Mouse (Mus musculus) intestine, embryonic 16.5 days (tissue): ENCODE measurements at regions not wholly inside any gene's neighbourhood (a gene's known extent, or its start where the extent isn't known, plus 50 kb on each side); places are given as distances from the start of the nearest gene placed in this dataset.

ENCODE experiments used
- ATAC-seq: fragments of 200-750 bp; cut with Nextera tagmentation; 2 replicates; pipeline ENCODE4 v1.8.0; 2017; ENCODE audit warnings: moderate TSS enrichment, moderate library complexity
- H3K27ac ChIP-seq: fragments of 300-500 bp; sonication (generic); 2 replicates; pipeline ENCODE4 v1.5.1; 2014; ENCODE audit warnings: mild to moderate bottlenecking, low read length
- H3K27me3 ChIP-seq: fragments of 300-500 bp; sonication (generic); replicated peaks from 2 replicates; pipeline ENCODE4 v1.6.1; 2014; ENCODE audit warnings: low read length, control low read depth, mixed read lengths; ENCODE audit not compliant: control insufficient read depth, insufficient read depth
- H3K36me3 ChIP-seq: fragments of 300-500 bp; sonication (generic); 2 replicates; pipeline ENCODE4 v1.6.1; 2014; ENCODE audit warnings: low read length, control low read depth; ENCODE audit not compliant: control insufficient read depth, insufficient read depth
- H3K4me1 ChIP-seq: fragments of 300-500 bp; sonication (generic); 2 replicates; pipeline ENCODE4 v1.6.1; 2014; ENCODE audit warnings: low read length, control low read depth, mixed read lengths; ENCODE audit not compliant: control insufficient read depth, insufficient read depth
- H3K4me2 ChIP-seq: fragments of 300-500 bp; sonication (generic); 2 replicates; pipeline ENCODE4 v1.6.1; 2014; ENCODE audit warnings: low read depth, low read length, control low read depth
- H3K4me3 ChIP-seq: fragments of 300-500 bp; sonication (generic); 2 replicates; pipeline ENCODE4 v1.5.1; 2014; ENCODE audit warnings: mild to moderate bottlenecking, low read length
- H3K9ac ChIP-seq: fragments of 300-500 bp; sonication (generic); 2 replicates; pipeline ENCODE4 v1.6.1; 2014; ENCODE audit warnings: low read depth, low read length
- H3K9me3 ChIP-seq: fragments of 300-500 bp; sonication (generic); 2 replicates; pipeline ENCODE4 v1.6.1; 2016; ENCODE audit warnings: low read length, control low read depth; ENCODE audit not compliant: control insufficient read depth
- WGBS: fragments of 180-500 bp; shearing (Covaris S2); extraction: QIAGEN DNeasy Blood & Tissue Kit; methylation state at CpG from one replicate; pipeline ENCODE4 v1.1.7; 2014; 5-methylcytosine and 5-hydroxymethylcytosine counted together

- no peaks in the 10 kb centered on the region for H3K9me3 ChIP-seq
- H3K4me2 ChIP-seq = no peak overlapping the region
These were observed 57.4 kb upstream of the Smndc1 start for GRCm38 (mm10) chr19:53447754-53448153.

GRCm38 (mm10) chr19:53446216-53446615 is 55.8 kb upstream of the Smndc1 start:
- Histone ChIP-seq H3K4me1 (peaks cover 35% of the 10 kb centered on the region), H3K36me3 (no peaks in the 10 kb centered on the region), H3K9me3 (no peaks in the 10 kb centered on the region), H3K4me2 (no peak overlapping the region), H3K27me3 (no peaks in the 10 kb centered on the region), H3K27ac (no peak overlapping the region), H3K4me3 (no peak overlapping the region), H3K9ac (no peak overlapping the region)
- 46% methylated on average over 5 of the region's 5 CpGs for WGBS
- ATAC-seq = no peak

More at GRCm38 (mm10) chr19:53447754-53448153, 57.4 kb upstream of the Smndc1 start:
- Histone ChIP-seq H3K9ac (no peak overlapping the region), H3K27ac (no peak overlapping the region), H3K36me3 (no peaks in the 10 kb centered on the region), H3K27me3 (no peaks in the 10 kb centered on the region), H3K4me1 (peaks cover 43% of the 10 kb centered on the region), H3K4me3 (no peak overlapping the region)
- ATAC-seq = no peak
- 55% methylated on average over 6 of the region's 6 CpGs for WGBS

- peaks cover 28% of the 10 kb centered on the region for H3K4me1 ChIP-seq
- H3K4me3 ChIP-seq = no peak overlapping the region
- ATAC-seq = peak; percentile 32
- no peak overlapping the region for H3K27ac ChIP-seq
- no peak overlapping the region for H3K9ac ChIP-seq
- H3K27me3 ChIP-seq = no peaks in the 10 kb centered on the region
- H3K36me3 ChIP-seq = no peaks in the 10 kb centered on the region
- H3K9me3 ChIP-seq = no peaks in the 10 kb centered on the region
- 50% methylated on average over 5 of the region's 5 CpGs for WGBS
- H3K4me2 ChIP-seq = no peak overlapping the region
These were observed 54.3 kb upstream of the Smndc1 start for GRCm38 (mm10) chr19:53444646-53445045.

GRCm38 (mm10) chr19:53442756-53443654 is 52.6 kb upstream of the Smndc1 start:
- Histone ChIP-seq H3K4me2 (no peak overlapping the region), H3K27ac (no peak overlapping the region), H3K27me3 (no peaks in the 10 kb centered on the region), H3K9me3 (no peaks in the 10 kb centered on the region), H3K4me1 (peaks cover 20% of the 10 kb centered on the region), H3K9ac (no peak overlapping the region), H3K4me3 (no peak overlapping the region), H3K36me3 (no peaks in the 10 kb centered on the region)
- no peak for ATAC-seq
- WGBS = 83% methylated on average over 22 of the region's 22 CpGs

GRCm38 (mm10) chr19:53442132-53442610 is 51.8 kb upstream of the Smndc1 start:
- H3K9me3 ChIP-seq = no peaks in the 10 kb centered on the region

GRCm38 (mm10) chr19:53441449-53442131 is 51.2 kb upstream of the Smndc1 start:
- Histone ChIP-seq H3K36me3 (no peaks in the 10 kb centered on the region), H3K9ac (no peak overlapping the region), H3K27ac (no peak overlapping the region), H3K4me1 (peaks cover 23% of the 10 kb centered on the region), H3K4me2 (no peak overlapping the region), H3K9me3 (no peaks in the 10 kb centered on the region), H3K27me3 (no peaks in the 10 kb centered on the region), H3K4me3 (no peak overlapping the region)
- 80% methylated on average over 13 of the region's 13 CpGs for WGBS
- ATAC-seq = no peak

More at GRCm38 (mm10) chr19:53442132-53442610, 51.8 kb upstream of the Smndc1 start:
- no peaks in the 10 kb centered on the region for H3K36me3 ChIP-seq
- no peaks in the 10 kb centered on the region for H3K27me3 ChIP-seq
- no peak overlapping the region for H3K9ac ChIP-seq
- no peak overlapping the region for H3K4me3 ChIP-seq
- H3K27ac ChIP-seq = no peak overlapping the region
- WGBS = 94% methylated on average over 4 of the region's 4 CpGs
- no peak overlapping the region for H3K4me2 ChIP-seq
- no peak for ATAC-seq
- peaks cover 25% of the 10 kb centered on the region for H3K4me1 ChIP-seq

- Histone ChIP-seq H3K4me2 (no peak overlapping the region), H3K4me1 (peaks cover 19% of the 10 kb centered on the region), H3K9me3 (no peaks in the 10 kb centered on the region), H3K4me3 (no peak overlapping the region), H3K27ac (no peak overlapping the region), H3K27me3 (no peaks in the 10 kb centered on the region), H3K9ac (no peak overlapping the region), H3K36me3 (no peaks in the 10 kb centered on the region)
- 40% methylated on average over 10 of the region's 10 CpGs for WGBS
- ATAC-seq = no peak
These were observed 50.1 kb upstream of the Smndc1 start for GRCm38 (mm10) chr19:53440327-53441055.
